Mouse (Mus musculus) thymus, postnatal 25 days (tissue): ENCODE data around the gene Rrm2.
A peak's percentile ranks its signal among the peaks of the same experiment; 100 is the strongest.

Source experiments
- DNase-seq: peaks from one replicate; pipeline ENCODE4 v3.0.0; 2022

The Rrm2 gene

GRCm38 (mm10) chr12:24706764-24707479, 1.1 kb upstream of the Rrm2 start:
- DNase-seq = peak; percentile 69

GRCm38 (mm10) chr12:24707480-24707802, 600 bp upstream of the Rrm2 start:
- DNase-seq = peak; percentile 10

GRCm38 (mm10) chr12:24708824-24709218, 780 bp downstream of the Rrm2 start:
- no peak for DNase-seq

- peak; percentile 49 for DNase-seq
Measured at GRCm38 (mm10) chr12:24709409-24709808, 1.4 kb downstream of the Rrm2 start.

GRCm38 (mm10) chr12:24709831-24710508, 1.9 kb downstream of the Rrm2 start:
- DNase-seq = peak; percentile 38

- peak; percentile 31 for DNase-seq
Measured at GRCm38 (mm10) chr12:24710672-24711071, 2.6 kb downstream of the Rrm2 start.

- DNase-seq = no peak
Measured at GRCm38 (mm10) chr12:24712396-24712795, 4.4 kb downstream of the Rrm2 start.

- DNase-seq = no peak
Measured at GRCm38 (mm10) chr12:24714579-24715255, 6.7 kb downstream of the Rrm2 start.

GRCm38 (mm10) chr12:24715268-24715896, 7.3 kb downstream of the Rrm2 start:
- DNase-seq = no peak

- DNase-seq = peak; percentile 44
Measured at GRCm38 (mm10) chr12:24716721-24717301, 8.8 kb downstream of the Rrm2 start.

- no peak for DNase-seq
Measured at GRCm38 (mm10) chr12:24723434-24723833, 15.4 kb downstream of the Rrm2 start.

GRCm38 (mm10) chr12:24723859-24724258, 15.8 kb downstream of the Rrm2 start:
- no peak for DNase-seq

- no peak for DNase-seq
Measured at GRCm38 (mm10) chr12:24724369-24724768, 16.3 kb downstream of the Rrm2 start.

- no peak for DNase-seq
Measured at GRCm38 (mm10) chr12:24734828-24735394, 26.9 kb downstream of the Rrm2 start.

- no peak for DNase-seq
Measured at GRCm38 (mm10) chr12:24736956-24737355, 28.9 kb downstream of the Rrm2 start.

- no peak for DNase-seq
Measured at GRCm38 (mm10) chr12:24739963-24740362, 31.9 kb downstream of the Rrm2 start.

GRCm38 (mm10) chr12:24741535-24741934, 33.5 kb downstream of the Rrm2 start:
- DNase-seq = peak; percentile 6

GRCm38 (mm10) chr12:24744309-24744708, 36.3 kb downstream of the Rrm2 start:
- DNase-seq = no peak

- DNase-seq = no peak
Measured at GRCm38 (mm10) chr12:24746579-24747296, 38.7 kb downstream of the Rrm2 start.

GRCm38 (mm10) chr12:24747297-24747696, 39.3 kb downstream of the Rrm2 start:
- DNase-seq = no peak

GRCm38 (mm10) chr12:24750521-24750920, 42.5 kb downstream of the Rrm2 start:
- DNase-seq = no peak

- no peak for DNase-seq
Measured at GRCm38 (mm10) chr12:24753680-24754079, 45.6 kb downstream of the Rrm2 start.
